ENCODE assay signal across 28 mouse cellular contexts in genomic region chr7:132046662-132047061, GRCm38 (mm10).
A peak's percentile ranks its signal among the peaks of the same experiment; 100 is the strongest.
DNase-seq lines count a peak whose midpoint lies in the region; ATAC-seq and TF ChIP-seq lines count a peak whose summit lies in the region.
"Had no signal": no experiment of that assay in that cellular context is flagged by ENCODE, and none has a peak within 500 bp of the region (broad histone marks: within the 10 kb centered on the region; RNA-seq: fewer than 3 reads in every experiment).

No protein-coding gene starts in this region.

- TF ChIP-seq POLR2A in brain, embryonic 14.5 days (IDR thresholded peaks at IDR 0.05; ENCODE audit: borderline replicate concordance, extremely low read depth, insufficient read depth, insufficient read length, poor library complexity, severe bottlenecking), result no peak

- peak; percentile 21 for DNase-seq in hindbrain, postnatal 0 days (ENCODE audit: low spot score)
- DNase-seq in hindbrain, embryonic 14.5 days (ENCODE audit: low spot score), result no peak
- no peak for DNase-seq in neural tube, embryonic 10.5 days (ENCODE audit: extremely low spot score, low spot score)
- DNase-seq in brain, embryonic 14.5 days (ENCODE audit: low read depth), result peak; percentile 42
- peak; percentile 59 for DNase-seq in retina, embryonic 14.5 days (ENCODE audit: low spot score)
- DNase-seq: adrenal gland, postnatal 25 days; cerebellum, adult 8-10 months; cerebellum, postnatal 36 days; gastrocnemius, adult 2 months; gastrocnemius, postnatal 36 days; heart, postnatal 10 days; kidney, adult 11 months; kidney, postnatal 14 days; layer of hippocampus, adult 9-11 months; left cerebral cortex, postnatal 4 days; liver, postnatal 0 days; lung, postnatal 36 days; thymus, postnatal 14 days had no signal

- H3K9ac ChIP-seq in hindbrain, postnatal 0 days (replicated peaks; ENCODE audit: low read length), result no peak overlapping the region
- H3K9ac ChIP-seq in hindbrain, embryonic 14.5 days, result no peak overlapping the region
- H3K9ac ChIP-seq in neural tube, embryonic 13.5 days, result no peak overlapping the region
- H3K9ac ChIP-seq: embryonic facial prominence, embryonic 12.5 days; forebrain, embryonic 15.5 days; heart, embryonic 13.5 days; liver, embryonic 12.5 days; liver, postnatal 0 days; midbrain, embryonic 13.5 days; stomach, embryonic 15.5 days had no signal

- H3K4me1 ChIP-seq in hindbrain, postnatal 0 days (ENCODE audit: insufficient read depth, low read length), result no peaks in the 10 kb centered on the region
- no peaks in the 10 kb centered on the region; the same call in 1 of the 2 replicates for H3K4me1 ChIP-seq in hindbrain, embryonic 14.5 days (replicated peaks; ENCODE audit: control insufficient read depth, insufficient read depth, low read length)
- H3K4me1 ChIP-seq in neural tube, embryonic 13.5 days (replicated peaks), result peaks cover 53% of the 10 kb centered on the region
- H3K4me1 ChIP-seq: heart, embryonic 13.5 days; liver, embryonic 12.5 days; stomach, embryonic 15.5 days had no signal

- no peak overlapping the region for H3K27ac ChIP-seq in hindbrain, postnatal 0 days
- H3K27ac ChIP-seq in hindbrain, embryonic 14.5 days, result no peak overlapping the region
- no peak overlapping the region for H3K27ac ChIP-seq in neural tube, embryonic 13.5 days (replicated peaks)
- H3K27ac ChIP-seq: embryonic facial prominence, embryonic 12.5 days; forebrain, embryonic 10.5 days; forebrain, embryonic 15.5 days; gastrocnemius, adult 2 months; heart, embryonic 13.5 days; liver, embryonic 12.5 days; midbrain, embryonic 13.5 days; stomach, embryonic 15.5 days had no signal

- no peak overlapping the region for H3K4me2 ChIP-seq in hindbrain, postnatal 0 days (ENCODE audit: low read depth, low read length)
- H3K4me2 ChIP-seq in hindbrain, embryonic 14.5 days (replicated peaks), result no peak overlapping the region
- no peak overlapping the region for H3K4me2 ChIP-seq in neural tube, embryonic 13.5 days
- H3K4me2 ChIP-seq: embryonic facial prominence, embryonic 12.5 days; forebrain, embryonic 15.5 days; heart, embryonic 13.5 days; liver, embryonic 12.5 days; midbrain, embryonic 13.5 days; stomach, embryonic 15.5 days had no signal

- H3K27me3 ChIP-seq in hindbrain, postnatal 0 days (ENCODE audit: insufficient read depth, low read length), result no peaks in the 10 kb centered on the region
- H3K27me3 ChIP-seq in hindbrain, embryonic 14.5 days (ENCODE audit: control insufficient read depth, insufficient read depth, low read length), result no peaks in the 10 kb centered on the region
- H3K27me3 ChIP-seq in neural tube, embryonic 13.5 days, result no peaks in the 10 kb centered on the region
- H3K27me3 ChIP-seq: embryonic facial prominence, embryonic 12.5 days; forebrain, embryonic 15.5 days; liver, embryonic 12.5 days; midbrain, embryonic 13.5 days had no signal

- no peak for TF ChIP-seq CTCF in hindbrain, postnatal 0 days (IDR thresholded peaks at IDR 0.05; ENCODE audit: low read depth)
- TF ChIP-seq CTCF in brain, embryonic 14.5 days (IDR thresholded peaks at IDR 0.05; ENCODE audit: borderline replicate concordance, extremely low read depth, insufficient read depth, insufficient read length), result no peak

- H3K4me3 ChIP-seq in hindbrain, postnatal 0 days (ENCODE audit: low read length), result no peak overlapping the region
- H3K4me3 ChIP-seq in hindbrain, embryonic 14.5 days (replicated peaks; ENCODE audit: low read length), result no peak overlapping the region
- H3K4me3 ChIP-seq in neural tube, embryonic 13.5 days, result no peak overlapping the region
- H3K4me3 ChIP-seq: embryonic facial prominence, embryonic 12.5 days; forebrain, embryonic 10.5 days; forebrain, embryonic 15.5 days; gastrocnemius, adult 2 months; heart, embryonic 13.5 days; liver, embryonic 12.5 days; midbrain, embryonic 13.5 days; stomach, embryonic 15.5 days had no signal

- no peak for ATAC-seq in hindbrain, postnatal 0 days
- no peak for ATAC-seq in hindbrain, embryonic 14.5 days (ENCODE audit: low FRiP score)
- peak; percentile 72; the same call in 1 of the 2 replicates for ATAC-seq in neural tube, embryonic 13.5 days (ENCODE audit: low read depth)
- ATAC-seq in granulocyte monocyte progenitor cell, adult 5-6 weeks (replicated peaks; ENCODE audit: poor library complexity, severe bottlenecking), result no peak
- ATAC-seq: forebrain, embryonic 15.5 days; inflammation-experienced regulatory T-cells, adult 6 months; liver, embryonic 12.5 days; liver, postnatal 0 days; midbrain, embryonic 13.5 days had no signal

- 35% methylated on average over 4 of the region's 4 CpGs for WGBS in hindbrain, postnatal 0 days
- 38% methylated on average over 4 of the region's 4 CpGs for WGBS in hindbrain, embryonic 14.5 days
- WGBS in neural tube, embryonic 13.5 days, result 33% methylated on average over 4 of the region's 4 CpGs

- no peaks in the 10 kb centered on the region for H3K36me3 ChIP-seq in hindbrain, postnatal 0 days (ENCODE audit: insufficient read depth, low read length)
- H3K36me3 ChIP-seq in hindbrain, embryonic 14.5 days (replicated peaks; ENCODE audit: control insufficient read depth, insufficient read depth), result no peaks in the 10 kb centered on the region
- no peaks in the 10 kb centered on the region for H3K36me3 ChIP-seq in neural tube, embryonic 13.5 days
- H3K36me3 ChIP-seq: embryonic facial prominence, embryonic 12.5 days; forebrain, embryonic 10.5 days; forebrain, embryonic 15.5 days; heart, embryonic 13.5 days; liver, embryonic 12.5 days; midbrain, embryonic 13.5 days; stomach, embryonic 15.5 days had no signal

- H3K9me3 ChIP-seq in hindbrain, postnatal 0 days (ENCODE audit: low read length), result no peaks in the 10 kb centered on the region
- H3K9me3 ChIP-seq in hindbrain, embryonic 14.5 days (ENCODE audit: control insufficient read depth, low read length), result no peaks in the 10 kb centered on the region
- no peaks in the 10 kb centered on the region for H3K9me3 ChIP-seq in neural tube, embryonic 13.5 days
- H3K9me3 ChIP-seq: embryonic facial prominence, embryonic 12.5 days; forebrain, embryonic 10.5 days; forebrain, embryonic 15.5 days; heart, embryonic 13.5 days; liver, embryonic 12.5 days; midbrain, embryonic 13.5 days; stomach, embryonic 15.5 days had no signal

Comparison
In these comparisons a context has a peak if more than half of its experiments do, and no peak if none do; other contexts are left out.
1. DNase-seq: peak in hindbrain, postnatal 0 days (single experiment), brain, embryonic 14.5 days (single experiment) and retina, embryonic 14.5 days (single experiment); none in hindbrain, embryonic 14.5 days (single experiment) and neural tube, embryonic 10.5 days (single experiment).